In the genomic region with DNA sequence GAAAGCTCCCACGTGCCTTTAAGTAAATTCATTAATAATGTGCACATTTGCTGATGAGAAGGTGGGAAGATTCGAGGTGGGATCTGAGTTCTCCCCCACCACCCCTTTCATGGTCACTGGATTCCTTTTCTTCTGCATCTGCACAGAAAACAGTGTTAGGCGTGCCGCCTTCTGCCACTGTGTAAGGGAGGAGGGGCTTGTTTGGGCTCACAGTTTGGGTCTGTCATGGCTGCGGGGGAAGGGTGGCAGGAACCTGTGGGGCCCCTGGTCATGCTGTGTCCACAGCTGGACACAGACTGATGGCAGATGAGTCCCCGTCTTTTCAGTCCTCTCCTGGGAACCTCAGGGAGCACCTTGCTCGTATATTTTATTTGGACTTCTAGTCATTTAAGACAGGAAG, we compare ENCODE assay signal across 25 mouse cellular contexts. TPM values are rescaled to one million over a fixed set of nuclear protein-coding genes. Genes with fewer than 3 reads are reported as not detected.
A peak's percentile ranks its signal among the peaks of the same experiment; 100 is the strongest.
DNase-seq lines count a peak whose midpoint lies in the region; TF ChIP-seq lines count a peak whose summit lies in the region.
"Had no signal": no experiment of that assay in that cellular context is flagged by ENCODE, and none has a peak within 500 bp of the region (broad histone marks: within the 10 kb centered on the region; RNA-seq: fewer than 3 reads in every experiment).

No protein-coding gene starts in this region.

- no peaks in the 10 kb centered on the region for H3K27me3 ChIP-seq in spleen, adult 2 months (ENCODE audit: control insufficient read depth, insufficient read depth, low read length)
- H3K27me3 ChIP-seq in thymus, adult 2 months (ENCODE audit: control insufficient read depth, insufficient read depth, low read length), result no peaks in the 10 kb centered on the region
- H3K27me3 ChIP-seq: embryonic facial prominence, embryonic 12.5 days; forebrain, embryonic 13.5 days; forebrain, embryonic 15.5 days had no signal

- peak; percentile 89 for DNase-seq in heart, adult 11 months
- DNase-seq in heart, postnatal 10 days, result no peak
- no peak for DNase-seq in spleen, adult 2 months (ENCODE audit: low read depth in 1 of 2, low spot score in 2 of 2)
- DNase-seq in spleen, postnatal 10 days (ENCODE audit: low spot score in 2 of 2), result no peak
- DNase-seq in thymus, postnatal 4 days, result peak; percentile 54
- DNase-seq in thymus, adult 2 months, result no peak
- no peak for DNase-seq in neural tube, embryonic 10.5 days (ENCODE audit: extremely low spot score, low spot score)
- DNase-seq: adrenal gland, adult 8-10 months; adrenal gland, postnatal 14 days; adrenal gland, postnatal 36 days; cerebellum, adult 11-12 months; cerebellum, adult 2 months; cerebellum, adult 9-10 months; cerebellum, postnatal 10 days; cerebellum, postnatal 25 days had no signal

- no peak for TF ChIP-seq CTCF in spleen, adult 2 months (IDR thresholded peaks at IDR 0.05; ENCODE audit: extremely low read depth, insufficient read depth, insufficient read length, insufficient replicate concordance)
- no peak for TF ChIP-seq CTCF in thymus, adult 2 months (IDR thresholded peaks at IDR 0.05; ENCODE audit: borderline replicate concordance, control insufficient read depth, extremely low read depth, insufficient read depth, low read length, poor library complexity)

- no peak overlapping the region for H3K4me3 ChIP-seq in spleen, adult 2 months (ENCODE audit: extremely low read depth, insufficient read depth, insufficient read length)
- no peak overlapping the region for H3K4me3 ChIP-seq in thymus, adult 2 months (ENCODE audit: control insufficient read depth, insufficient read depth, low read length)
- H3K4me3 ChIP-seq: embryonic facial prominence, embryonic 10.5 days; embryonic facial prominence, embryonic 12.5 days; forebrain, embryonic 13.5 days; forebrain, embryonic 15.5 days had no signal

- WGBS in spleen, adult 2 months, result 80% methylated on average over 7 of the region's 7 CpGs
- WGBS in thymus, adult 2 months, result 68% methylated on average over 7 of the region's 7 CpGs

- H3K36me3 ChIP-seq in spleen, adult 2 months (ENCODE audit: control insufficient read depth, insufficient read depth, low read length), result no peaks in the 10 kb centered on the region
- H3K36me3 ChIP-seq in thymus, adult 2 months (ENCODE audit: control insufficient read depth, insufficient read depth, low read length), result no peaks in the 10 kb centered on the region
- H3K36me3 ChIP-seq: embryonic facial prominence, embryonic 10.5 days; embryonic facial prominence, embryonic 12.5 days; forebrain, embryonic 15.5 days had no signal

- H3K4me1 ChIP-seq in spleen, adult 2 months (ENCODE audit: control insufficient read depth, insufficient read depth, insufficient read length), result peaks cover 36% of the 10 kb centered on the region
- H3K4me1 ChIP-seq in thymus, adult 2 months (replicated peaks; ENCODE audit: control insufficient read depth, insufficient read depth, low read length), result peaks cover 25% of the 10 kb centered on the region
- H3K4me1 ChIP-seq: embryonic facial prominence, embryonic 10.5 days; embryonic facial prominence, embryonic 12.5 days; forebrain, embryonic 13.5 days; forebrain, embryonic 15.5 days had no signal

- no peak for TF ChIP-seq POLR2A in spleen, adult 2 months (IDR thresholded peaks at IDR 0.05; ENCODE audit: low read depth, low read length)
- TF ChIP-seq POLR2A in thymus, adult 2 months (IDR thresholded peaks at IDR 0.05; ENCODE audit: control insufficient read depth, extremely low read depth, insufficient read depth, low read length, poor library complexity), result no peak

- H3K27ac ChIP-seq in spleen, adult 2 months (ENCODE audit: insufficient read depth, low read length), result peak overlapping the region; percentile 86
- no peak overlapping the region for H3K27ac ChIP-seq in thymus, adult 2 months (ENCODE audit: control insufficient read depth, insufficient read depth, low read length)
- H3K27ac ChIP-seq: embryonic facial prominence, embryonic 10.5 days; embryonic facial prominence, embryonic 12.5 days; forebrain, embryonic 13.5 days; forebrain, embryonic 15.5 days had no signal

- intact Hi-C loops in heart, postnatal 10 days (cut with DNase I), result no loop called here

RNA-seq across cellular contexts. Expression of gene Il10ra, which starts 32.2 kb away (rescaled TPM):
- 1 to 10 TPM; 1.3 TPM for total RNA-seq in heart, postnatal 10 days (2021)
- polyA plus RNA-seq in spleen, adult 2 months (2012; rRNA removed), result 60.6 and 65.1 TPM in 2 replicates
- polyA plus RNA-seq in thymus, adult 2 months (2012; rRNA removed), result 23.9 and 36.8 TPM in 2 replicates
- total RNA-seq: MEL had no signal
- polyA plus RNA-seq: C2C12 had no signal

RNA-seq across cellular contexts. Expression of gene Tmprss4, which starts 32.9 kb away (rescaled TPM):
- total RNA-seq in heart, postnatal 10 days (2021), result not detected
- polyA plus RNA-seq in spleen, adult 2 months (2012; rRNA removed), result 0.33 and 0.52 TPM in 2 replicates
- polyA plus RNA-seq in thymus, adult 2 months (2012; rRNA removed), result 7.4 and 16.1 TPM in 2 replicates
- total RNA-seq: adrenal gland, adult 18-20 months; adrenal gland, adult 8-10 months; adrenal gland, postnatal 14 days; adrenal gland, postnatal 36 days; MEL had no signal
- polyA plus RNA-seq: activated CD4-positive, CD25-positive, alpha-beta regulatory T cell, adult 4 months; C2C12; forebrain, embryonic 11.5 days; forebrain, embryonic 13.5 days; forebrain, embryonic 15.5 days had no signal

RNA-seq across cellular contexts. Expression of gene BC049352, which starts 54.9 kb away (rescaled TPM):
- total RNA-seq in heart, postnatal 10 days (2021), result not detected
- polyA plus RNA-seq in spleen, adult 2 months (2012; rRNA removed), result 0.37 and 0.45 TPM in 2 replicates
- polyA plus RNA-seq in thymus, adult 2 months (2012; rRNA removed), result 1.7 and 4.5 TPM in 2 replicates
- total RNA-seq: adrenal gland, postnatal 14 days; ES-E14; MEL had no signal
- polyA plus RNA-seq: C2C12; embryonic facial prominence, embryonic 10.5 days; forebrain, embryonic 11.5 days; forebrain, embryonic 13.5 days; forebrain, embryonic 15.5 days had no signal

Comparison
In these comparisons a context has a peak if more than half of its experiments do, and no peak if none do; other contexts are left out.
1. DNase-seq: peak in heart, adult 11 months (single experiment) and thymus, postnatal 4 days (single experiment); none in heart, postnatal 10 days (0 of 2), spleen, adult 2 months (0 of 2), spleen, postnatal 10 days (0 of 2), thymus, adult 2 months (single experiment) and neural tube, embryonic 10.5 days (single experiment).